Mouse (Mus musculus) hindbrain, embryonic 14.5 days (tissue): ENCODE results near the gene Rhbdd3. TPM values are rescaled to one million over a fixed set of nuclear protein-coding genes. Genes with fewer than 3 reads are reported as not detected.

Source experiments
- ATAC-seq: fragments of 200-750 bp; cut with Nextera tagmentation; 2 replicates; pipeline ENCODE4 v1.8.0; 2017; ENCODE audit warnings: moderate number of reproducible peaks, mild to moderate bottlenecking, moderate TSS enrichment, moderate library complexity; ENCODE audit not compliant: low FRiP score
- DNase-seq: peaks from one replicate; pipeline ENCODE4 v3.0.0-alpha.2; 2015; ENCODE audit warnings: low spot score
- H3K27ac ChIP-seq: fragments of 300-500 bp; sonication (generic); 2 replicates; pipeline ENCODE4 v1.5.1; 2014; ENCODE audit warnings: mild to moderate bottlenecking, moderate library complexity
- H3K27me3 ChIP-seq: fragments of 300-500 bp; sonication (generic); 2 replicates; pipeline ENCODE4 v1.6.1; 2014; ENCODE audit warnings: mild to moderate bottlenecking, low read length, mixed read lengths; ENCODE audit not compliant: control insufficient read depth, insufficient read depth
- H3K36me3 ChIP-seq: fragments of 300-500 bp; sonication (generic); replicated peaks from 2 replicates; pipeline ENCODE4 v1.6.1; 2014; ENCODE audit not compliant: control insufficient read depth, insufficient read depth
- H3K4me1 ChIP-seq: fragments of 300-500 bp; sonication (generic); replicated peaks from 2 replicates; pipeline ENCODE4 v1.6.1; 2014; ENCODE audit warnings: antibody characterized with exemption, low read length, mixed read lengths; ENCODE audit not compliant: control insufficient read depth, insufficient read depth
- H3K4me2 ChIP-seq: fragments of 300-500 bp; sonication (generic); replicated peaks from 2 replicates; pipeline ENCODE4 v1.6.1; 2014; ENCODE audit warnings: mild to moderate bottlenecking, moderate library complexity
- H3K4me3 ChIP-seq: fragments of 300-500 bp; sonication (generic); replicated peaks from 2 replicates; pipeline ENCODE4 v1.5.1; 2014; ENCODE audit warnings: mild to moderate bottlenecking, low read length
- H3K9ac ChIP-seq: fragments of 300-500 bp; sonication (generic); 2 replicates; pipeline ENCODE4 v1.6.1; 2014
- H3K9me3 ChIP-seq: fragments of 300-500 bp; sonication (generic); 2 replicates; pipeline ENCODE4 v1.6.1; 2016; ENCODE audit warnings: low read length; ENCODE audit not compliant: control insufficient read depth
- WGBS: fragments of 180-500 bp; shearing (Covaris S2); extraction: QIAGEN DNeasy Blood & Tissue Kit; methylation state at CpG from one replicate; pipeline ENCODE4 v1.1.7; 2014; 5-methylcytosine and 5-hydroxymethylcytosine counted together
- polyA plus RNA-seq: library from polyadenylated mRNA; unstranded; fragments of >200 nt; fragmentation: Nextera tagmentation; extraction: Ambion mirVana; gene quantifications from 2 replicates; pipeline ENCODE4 v1.2.1, GENCODE M21; 2014

Gene Rhbdd3
- polyA plus RNA-seq, 1 experiment from 2014 or later = 39.7 TPM

GRCm38 (mm10) chr11:5089147-5089546, 9.6 kb upstream of the Rhbdd3 start:
- no peak overlapping the region for H3K9ac ChIP-seq
- WGBS = 95% methylated on average over 1 of the region's 1 CpGs
- peaks cover 92% of the 10 kb centered on the region for H3K36me3 ChIP-seq
- no peak overlapping the region for H3K4me2 ChIP-seq
- H3K4me1 ChIP-seq = no peaks in the 10 kb centered on the region; the same call in 1 of the 2 replicates
- no peak overlapping the region for H3K4me3 ChIP-seq
- no peak for DNase-seq
- no peak overlapping the region for H3K27ac ChIP-seq
- no peaks in the 10 kb centered on the region for H3K9me3 ChIP-seq
- no peaks in the 10 kb centered on the region for H3K27me3 ChIP-seq
- ATAC-seq = no peak

DNA sequence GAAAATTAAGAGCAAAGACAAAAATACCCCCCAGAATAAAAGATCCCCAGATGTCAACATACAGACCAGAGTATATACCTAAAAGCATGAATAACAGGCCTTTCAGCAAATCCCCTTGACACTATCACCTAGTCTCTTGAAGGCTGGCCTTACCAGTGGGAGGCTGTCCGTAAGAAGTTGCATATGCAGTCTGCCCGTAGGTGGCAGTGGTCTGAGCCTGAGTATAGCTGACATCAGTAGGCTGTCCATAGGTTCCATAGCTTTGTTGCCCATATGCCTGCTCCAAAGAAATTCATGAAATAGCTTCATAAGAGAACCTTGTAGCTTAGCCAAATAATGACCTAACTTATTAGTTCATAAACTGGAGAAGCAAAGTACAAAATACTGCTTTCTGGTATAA, 7.0 kb upstream of the Rhbdd3 start:
- Histone ChIP-seq H3K4me1 (peaks cover 10% of the 10 kb centered on the region), H3K4me3 (no peak overlapping the region), H3K27me3 (no peaks in the 10 kb centered on the region), H3K9me3 (no peaks in the 10 kb centered on the region), H3K36me3 (peaks cover 66% of the 10 kb centered on the region), H3K9ac (no peak overlapping the region), H3K27ac (no peak overlapping the region), H3K4me2 (no peak overlapping the region)
- DNase-seq = no peak
- ATAC-seq = no peak
- 37% methylated on average over 2 of the region's 2 CpGs for WGBS

DNA sequence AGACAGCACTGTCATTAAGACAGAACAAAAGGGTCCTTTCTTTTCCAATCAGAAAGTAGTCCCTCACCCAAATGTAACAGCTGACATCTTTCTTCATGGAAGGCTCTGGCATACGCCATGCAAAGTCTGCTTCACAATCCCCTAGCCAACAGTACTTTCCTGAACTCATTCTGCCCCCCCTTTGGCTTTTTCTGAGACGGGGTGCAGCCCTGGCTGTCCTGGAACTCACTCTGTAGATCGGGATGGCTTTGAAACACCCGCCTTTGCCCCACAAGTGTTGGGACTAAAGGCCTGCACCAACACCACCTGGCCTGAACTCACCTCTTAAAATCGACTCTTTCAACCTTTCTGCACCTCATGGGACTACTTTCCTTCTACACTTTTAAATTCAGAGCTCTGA, 2.8 kb upstream of the Rhbdd3 start:
- H3K9me3 ChIP-seq = no peaks in the 10 kb centered on the region
- peaks cover 27% of the 10 kb centered on the region for H3K4me1 ChIP-seq
- no peak overlapping the region for H3K4me3 ChIP-seq
- DNase-seq (no peak), ATAC-seq (no peak)
- H3K36me3 ChIP-seq = peaks cover 27% of the 10 kb centered on the region
- H3K4me2 ChIP-seq = 0 out of 2 replicates have a peak overlapping the region, but pooled peaks have one; percentile 87
- H3K27me3 ChIP-seq = no peaks in the 10 kb centered on the region
- 78% methylated on average over 5 of the region's 5 CpGs for WGBS
- no peak overlapping the region for H3K27ac ChIP-seq
- no peak overlapping the region for H3K9ac ChIP-seq

DNA sequence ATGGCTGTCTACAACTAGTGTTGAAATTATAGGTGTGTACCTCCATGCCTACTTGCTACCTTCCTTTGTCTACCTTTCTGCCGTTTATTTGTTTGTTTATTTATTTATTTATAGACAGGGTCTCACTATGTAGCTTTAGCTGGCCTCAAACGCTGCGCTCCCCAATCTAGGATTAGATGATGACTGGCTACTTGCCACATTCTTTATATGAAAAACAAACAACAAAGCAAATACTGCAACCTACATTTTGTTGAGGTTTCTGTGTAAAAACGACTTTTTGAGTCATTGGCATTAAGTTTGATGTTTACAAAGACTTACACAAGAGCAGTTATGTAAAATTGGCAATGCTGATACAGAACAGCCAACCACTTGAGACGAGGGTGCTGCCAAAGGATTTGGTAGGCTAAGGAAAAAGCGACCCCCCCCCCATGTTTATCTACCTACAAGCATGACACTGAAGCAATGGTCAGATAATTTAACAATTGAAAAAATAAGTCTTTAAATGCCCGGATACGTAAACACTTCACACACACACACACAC, 2.2 kb upstream of the Rhbdd3 start:
- H3K36me3 ChIP-seq = peaks cover 20% of the 10 kb centered on the region

DNA sequence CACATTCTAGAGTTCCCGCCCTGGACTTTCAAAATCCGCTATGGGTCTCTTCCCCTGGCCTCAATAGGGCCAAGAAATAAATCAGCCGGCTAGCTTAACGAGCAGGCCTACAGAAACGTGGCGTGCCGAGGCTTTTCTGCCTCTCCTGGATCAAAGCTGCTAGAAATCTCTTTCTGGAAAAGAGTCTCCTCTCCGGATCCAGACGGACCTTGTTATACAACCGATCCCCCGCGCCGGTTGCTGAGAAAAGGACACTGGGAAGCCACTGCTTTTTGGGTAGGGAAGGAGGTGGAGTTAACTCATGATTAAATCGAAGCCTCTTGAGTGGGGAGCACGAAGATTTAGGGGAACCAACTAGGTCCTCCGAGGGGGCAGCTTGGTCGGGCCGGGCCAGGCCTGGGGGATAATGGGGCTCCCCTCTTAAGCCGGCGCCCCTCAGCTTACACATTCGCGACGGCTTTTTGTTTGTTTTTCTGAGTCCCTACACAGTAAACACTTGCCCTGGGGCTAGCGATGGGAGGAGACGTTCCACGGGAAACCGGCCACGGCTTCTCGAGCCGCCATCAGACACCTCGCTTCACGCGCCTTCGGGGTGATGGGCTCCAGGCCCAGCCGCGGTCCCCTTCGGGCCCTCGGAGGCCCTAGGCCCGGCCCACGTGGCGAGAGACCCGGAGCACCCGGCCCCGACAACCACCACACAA, 541 bp upstream of the Rhbdd3 start:
- Histone ChIP-seq H3K9me3 (no peaks in the 10 kb centered on the region), H3K4me3 (peak overlapping the region; percentile 99), H3K9ac (peak overlapping the region; percentile 98), H3K36me3 (peaks cover 16% of the 10 kb centered on the region), H3K4me1 (peaks cover 35% of the 10 kb centered on the region), H3K27ac (peak overlapping the region; percentile 99), H3K27me3 (no peaks in the 10 kb centered on the region), H3K4me2 (peak overlapping the region; percentile 87)
- ATAC-seq (no peak), DNase-seq (peak; percentile 41)
- WGBS = under 1% methylated on average over 44 of the region's 44 CpGs

More for the DNA sequence above, 2.2 kb upstream of the Rhbdd3 start:
- Histone ChIP-seq H3K4me1 (peaks cover 34% of the 10 kb centered on the region), H3K9me3 (no peaks in the 10 kb centered on the region), H3K4me2 (peak overlapping the region; percentile 87), H3K9ac (no peak overlapping the region), H3K27me3 (no peaks in the 10 kb centered on the region), H3K27ac (no peak overlapping the region), H3K4me3 (peak overlapping the region; percentile 99)
- DNase-seq = no peak
- WGBS = 76% methylated on average over 8 of the region's 8 CpGs
- no peak for ATAC-seq

- ATAC-seq = peak; percentile 69
- peak overlapping the region; percentile 99 for H3K27ac ChIP-seq
- WGBS = under 1% methylated on average over 31 of the region's 31 CpGs
- peak overlapping the region; percentile 99 for H3K4me3 ChIP-seq
- no peaks in the 10 kb centered on the region for H3K9me3 ChIP-seq
- H3K9ac ChIP-seq = peak overlapping the region; percentile 98
- H3K4me1 ChIP-seq = peaks cover 35% of the 10 kb centered on the region
- peak; percentile 83 for DNase-seq
- peak overlapping the region; percentile 87 for H3K4me2 ChIP-seq
- no peaks in the 10 kb centered on the region for H3K27me3 ChIP-seq
- peaks cover 27% of the 10 kb centered on the region for H3K36me3 ChIP-seq
These were observed 954 bp downstream of the Rhbdd3 start for GRCm38 (mm10) chr11:5099576-5100183.

- Histone ChIP-seq H3K27ac (peak overlapping the region; percentile 99), H3K9ac (peak overlapping the region; percentile 98), H3K9me3 (no peaks in the 10 kb centered on the region), H3K27me3 (no peaks in the 10 kb centered on the region), H3K4me1 (peaks cover 35% of the 10 kb centered on the region), H3K4me3 (peak overlapping the region; percentile 99), H3K36me3 (peaks cover 32% of the 10 kb centered on the region), H3K4me2 (peak overlapping the region; percentile 87)
- no peak for DNase-seq
- WGBS = 1% methylated on average over 7 of the region's 7 CpGs
- no peak for ATAC-seq
These were observed 1.6 kb downstream of the Rhbdd3 start for GRCm38 (mm10) chr11:5100283-5100682.

DNA sequence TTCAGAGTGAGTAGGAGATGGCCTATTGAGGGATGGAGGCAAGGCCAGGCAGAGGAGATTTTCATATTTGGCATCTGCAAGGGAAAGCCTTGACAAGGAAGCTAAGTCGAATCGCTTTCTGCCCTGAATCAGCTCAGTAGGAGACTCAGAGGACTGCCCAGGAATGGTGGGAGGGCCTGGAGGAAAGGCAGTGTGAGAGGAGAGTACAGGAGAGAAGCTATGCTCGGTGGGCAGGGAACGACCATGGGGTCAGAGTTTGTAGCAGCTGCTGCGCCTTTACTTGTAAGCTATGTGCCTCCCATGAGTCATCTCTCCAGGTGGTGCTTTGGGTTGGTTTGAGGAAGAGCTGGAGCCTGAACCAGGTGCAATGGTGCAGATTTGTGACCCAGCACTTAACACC, 2.1 kb downstream of the Rhbdd3 start:
- H3K9me3 ChIP-seq = no peaks in the 10 kb centered on the region
- peak overlapping the region; percentile 98 for H3K9ac ChIP-seq
- peak overlapping the region; percentile 99; the same call in 1 of the 2 replicates for H3K27ac ChIP-seq
- H3K36me3 ChIP-seq = peaks cover 37% of the 10 kb centered on the region
- no peak for DNase-seq
- H3K4me3 ChIP-seq = peak overlapping the region; percentile 99
- 36% methylated on average over 5 of the region's 5 CpGs for WGBS
- peaks cover 34% of the 10 kb centered on the region for H3K4me1 ChIP-seq
- no peaks in the 10 kb centered on the region for H3K27me3 ChIP-seq
- peak overlapping the region; percentile 87 for H3K4me2 ChIP-seq
- no peak for ATAC-seq

- DNase-seq = no peak
- H3K27ac ChIP-seq = no peak overlapping the region
- H3K9ac ChIP-seq = no peak overlapping the region
- ATAC-seq = no peak
- H3K4me3 ChIP-seq = no peak overlapping the region
- H3K27me3 ChIP-seq = no peaks in the 10 kb centered on the region
- WGBS = 88% methylated on average over 6 of the region's 6 CpGs
- peaks cover 26% of the 10 kb centered on the region for H3K4me1 ChIP-seq
- H3K4me2 ChIP-seq = 0 out of 2 replicates have a peak overlapping the region, but pooled peaks have one; percentile 87
- H3K36me3 ChIP-seq = peaks cover 38% of the 10 kb centered on the region
- H3K9me3 ChIP-seq = no peaks in the 10 kb centered on the region
These were observed 2.9 kb downstream of the Rhbdd3 start for GRCm38 (mm10) chr11:5101641-5102040.
